Mouse (Mus musculus) spleen, postnatal 4 days (tissue): Measurements from ENCODE around the gene Ptms.

Experiments
- DNase-seq, 2 experiments: peaks; one replicate each; pipeline ENCODE4 v3.0.0; 2022; ENCODE audit warnings: low spot score in 2 of 2

Gene Ptms

DNA sequence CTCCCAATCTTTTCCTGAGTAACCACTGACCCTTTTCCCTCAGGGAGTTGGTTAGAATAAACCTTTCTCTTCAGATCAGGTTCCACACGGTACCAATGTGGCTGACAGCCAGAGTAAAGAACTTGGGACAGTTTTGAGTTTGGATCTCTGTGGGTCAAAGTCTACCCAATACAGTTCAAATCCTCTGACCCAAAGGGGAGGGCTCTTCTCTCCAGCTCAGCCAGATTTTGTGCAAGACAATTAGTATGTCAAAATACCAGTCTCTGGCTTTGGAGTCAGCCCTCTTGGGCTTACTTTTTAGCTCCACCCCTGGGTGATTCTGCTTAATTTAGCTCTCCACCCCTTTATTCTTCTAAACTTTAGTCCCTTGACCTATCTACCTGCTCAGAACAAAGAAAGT, 10.3 kb upstream of the Ptms start:
- DNase-seq: no peak

- no peak for DNase-seq
These were observed 6.0 kb upstream of the Ptms start for GRCm38 (mm10) chr6:124925941-124926340.

DNA sequence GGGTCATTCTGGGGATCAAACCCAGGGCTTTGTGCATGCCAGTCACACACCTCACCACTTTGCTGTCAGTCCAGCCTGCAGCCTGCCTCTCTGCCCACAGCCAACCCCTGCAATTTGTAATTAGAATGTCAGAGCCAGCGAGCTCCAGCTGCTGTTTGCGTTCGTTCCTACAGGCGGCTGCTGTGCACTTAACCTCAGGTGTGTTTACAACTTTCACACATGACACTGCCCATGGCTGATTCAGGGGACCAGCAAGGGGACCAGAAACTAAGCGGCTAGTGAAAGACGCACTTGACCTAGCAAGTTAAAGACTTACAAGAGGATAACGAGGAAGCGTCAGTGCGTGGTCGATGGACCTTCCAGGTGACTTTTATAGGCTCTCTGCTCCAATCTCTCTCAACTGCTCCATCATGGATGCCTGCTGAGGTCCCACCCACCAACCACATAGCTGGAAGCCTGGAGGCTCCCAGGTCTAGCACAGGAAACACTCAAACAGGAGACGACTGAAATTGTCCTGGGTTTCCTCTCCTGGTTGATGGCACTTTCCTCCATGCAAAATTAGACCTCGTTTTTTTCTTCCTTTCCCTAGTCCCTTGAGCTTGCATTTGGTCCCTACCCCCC, 5.4 kb upstream of the Ptms start:
- DNase-seq: no peak

DNA sequence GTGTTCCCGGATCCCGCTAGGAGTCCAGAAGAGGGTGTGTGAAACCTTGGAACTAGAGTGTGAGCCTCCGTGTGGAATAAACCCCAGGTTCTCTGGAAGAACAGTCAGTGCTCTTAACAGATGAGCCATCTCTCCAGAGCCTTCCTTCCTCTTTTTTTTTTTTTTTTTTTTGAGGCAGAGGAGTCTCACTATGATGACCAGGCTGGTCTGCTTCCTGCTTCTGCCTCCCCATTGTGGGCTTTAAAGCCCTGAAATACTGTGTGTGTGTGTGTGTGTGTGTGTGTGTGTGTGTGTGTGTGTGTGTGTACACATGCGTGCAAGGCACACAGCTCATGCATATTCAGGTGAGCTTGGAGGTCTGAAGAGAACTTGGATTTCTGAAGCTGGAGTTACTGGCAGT, 1.6 kb upstream of the Ptms start:
- no peak for DNase-seq

DNA sequence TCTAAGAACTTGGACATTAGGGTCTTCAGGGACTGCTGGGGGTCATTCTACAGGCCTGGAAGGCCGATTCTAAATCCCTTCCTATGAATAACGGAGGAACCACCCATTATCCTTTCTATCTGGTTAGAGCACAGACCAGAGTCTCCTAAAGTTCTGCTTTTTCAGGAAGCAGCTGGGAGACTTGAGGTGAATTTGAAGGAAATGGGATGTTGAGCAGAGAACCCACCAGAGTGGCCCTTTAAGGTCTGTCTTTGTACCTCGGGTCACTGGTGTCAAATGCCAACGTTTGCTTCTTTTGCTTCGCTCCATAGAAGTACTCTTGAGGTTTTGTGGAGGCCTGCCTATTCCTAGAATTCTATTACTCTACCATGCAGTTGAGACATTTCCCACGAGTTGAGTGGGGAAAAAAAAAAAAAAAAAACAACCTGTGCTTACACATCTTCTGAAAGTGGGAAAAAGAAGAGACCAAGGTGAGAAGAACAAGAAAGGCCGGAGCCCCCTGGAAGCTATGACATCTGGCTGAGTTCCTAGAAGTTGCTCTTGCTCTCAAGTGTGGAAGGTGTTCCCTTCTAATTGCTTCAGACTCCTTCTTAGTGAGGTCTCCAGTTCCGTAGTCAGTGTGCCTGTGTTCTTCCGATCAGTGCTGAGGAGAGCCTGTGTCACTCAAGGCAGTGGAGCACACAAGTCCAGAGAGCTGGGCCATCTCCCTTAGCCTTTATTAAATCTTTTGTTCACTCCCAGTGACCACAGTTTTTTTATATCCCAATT, 599 bp upstream of the Ptms start:
- no peak for DNase-seq

DNA sequence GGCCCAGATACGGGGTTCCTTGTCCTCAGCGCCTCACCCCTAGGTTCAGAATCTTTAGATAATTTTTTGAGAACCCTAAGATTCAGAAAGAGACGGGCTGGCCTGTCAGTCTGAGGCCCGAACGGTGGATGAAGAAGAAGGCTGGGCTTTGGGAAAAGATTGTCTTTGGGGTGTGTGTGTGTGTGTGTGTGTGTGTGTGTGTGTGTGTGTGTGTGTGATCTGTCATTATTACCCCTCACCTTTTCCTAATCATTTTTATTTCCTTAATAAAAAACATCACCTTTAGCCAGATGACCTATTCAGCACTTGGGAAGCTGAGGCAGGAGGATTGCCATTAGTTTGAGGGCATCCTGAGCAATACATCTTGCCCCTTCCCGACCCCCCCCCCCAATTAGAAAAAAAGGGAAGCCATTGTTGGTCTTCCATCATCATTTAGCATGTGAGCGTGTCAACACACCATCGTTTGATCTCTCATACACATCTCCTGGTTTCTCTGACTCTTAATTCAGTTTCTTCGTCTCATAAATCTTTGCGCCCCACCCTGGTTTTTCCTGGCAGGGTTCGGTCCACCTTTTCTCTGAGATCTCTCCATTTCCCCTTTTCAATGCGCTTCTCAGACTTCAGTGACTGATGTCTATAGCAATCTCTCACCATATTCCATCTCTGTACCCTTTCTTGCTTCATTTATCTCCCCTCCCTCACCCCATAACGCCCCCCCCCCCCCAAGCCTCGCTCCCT, 844 bp downstream of the Ptms start:
- no peak for DNase-seq

GRCm38 (mm10) chr6:124918331-124918690, 1.6 kb downstream of the Ptms start:
- no peak for DNase-seq

DNA sequence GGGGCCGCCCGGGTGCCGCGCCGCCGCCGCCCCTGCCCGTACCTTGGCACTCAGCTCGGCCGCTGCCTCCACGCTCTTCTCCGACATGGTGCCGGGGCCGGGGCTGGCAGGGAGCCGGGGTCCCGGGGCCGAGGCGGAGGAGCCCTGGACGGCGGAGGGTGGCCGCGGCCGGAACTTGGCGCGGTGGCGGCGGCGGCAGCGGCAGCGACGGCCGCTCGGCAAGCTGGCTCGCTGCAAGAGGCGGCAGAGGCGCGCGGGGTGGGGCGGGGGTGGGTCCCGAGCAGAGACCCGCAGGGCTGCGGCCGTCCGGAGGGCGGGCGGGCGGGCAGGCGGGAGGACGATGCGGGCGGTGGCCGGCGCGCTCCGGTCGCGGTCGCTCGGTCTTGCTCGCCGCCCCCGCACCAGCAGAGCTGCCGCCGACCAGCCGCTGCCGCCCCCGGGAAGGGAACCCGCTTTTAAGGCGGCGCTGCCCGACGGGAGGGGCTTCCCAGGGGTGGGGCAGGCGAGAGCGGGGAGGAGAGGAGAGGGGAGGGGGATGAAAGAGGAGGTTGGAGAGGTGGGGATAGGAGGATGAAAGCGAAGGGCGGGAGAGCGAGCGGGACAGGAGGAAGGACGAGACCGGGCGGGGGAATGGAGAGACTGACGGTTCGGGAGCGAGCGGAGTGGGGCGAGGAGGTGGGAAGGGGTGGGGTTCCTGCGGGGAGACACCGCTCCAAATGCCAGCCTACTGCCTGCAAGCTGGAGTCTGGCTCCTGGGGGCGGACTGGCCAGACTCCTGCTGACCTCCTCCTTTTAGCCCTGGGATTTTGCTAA, 2.2 kb downstream of the Ptms start:
- DNase-seq: peak; percentile 46 to 78

DNA sequence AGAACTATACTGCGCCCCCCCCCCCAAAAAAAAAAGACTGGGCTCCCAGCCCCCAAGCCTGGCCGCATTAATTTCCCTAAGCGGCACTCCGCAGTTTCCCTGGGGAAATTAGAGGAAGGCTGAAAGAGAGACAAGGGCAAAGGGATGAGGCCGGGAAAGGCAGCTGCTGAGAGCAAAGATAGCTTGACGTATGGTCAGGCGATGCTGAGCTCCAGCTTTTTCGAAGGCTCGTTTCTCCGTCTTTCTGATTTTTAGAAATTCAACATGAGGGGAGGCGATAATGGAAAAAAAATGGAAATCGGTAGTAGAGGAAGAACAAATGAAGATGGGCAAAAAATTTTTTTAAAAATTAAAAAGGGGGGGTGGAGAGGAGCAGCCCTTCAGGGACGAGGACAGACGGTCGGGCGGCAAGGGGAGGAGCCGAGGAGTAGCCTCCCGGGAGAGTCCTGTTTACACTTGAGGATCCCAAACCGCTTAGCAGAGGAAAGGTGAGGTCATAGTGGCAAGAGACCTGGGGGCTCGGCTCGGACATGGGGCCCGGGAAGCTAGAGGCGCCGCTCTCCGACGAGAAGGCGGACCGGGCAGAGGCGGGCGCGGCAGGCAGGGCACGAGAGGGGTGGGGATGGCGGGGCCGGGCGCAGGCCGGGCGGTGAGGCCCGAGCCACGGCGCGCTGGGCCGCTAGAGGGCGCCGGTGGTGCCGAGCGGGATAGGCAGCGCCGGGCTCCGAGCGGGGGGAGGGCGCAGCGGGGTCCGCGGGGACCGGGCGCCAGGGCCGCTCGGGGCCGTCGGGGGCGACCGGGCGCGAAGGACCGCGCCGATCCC, 3.0 kb downstream of the Ptms start:
- peak; percentile 86 to 97 for DNase-seq

DNA sequence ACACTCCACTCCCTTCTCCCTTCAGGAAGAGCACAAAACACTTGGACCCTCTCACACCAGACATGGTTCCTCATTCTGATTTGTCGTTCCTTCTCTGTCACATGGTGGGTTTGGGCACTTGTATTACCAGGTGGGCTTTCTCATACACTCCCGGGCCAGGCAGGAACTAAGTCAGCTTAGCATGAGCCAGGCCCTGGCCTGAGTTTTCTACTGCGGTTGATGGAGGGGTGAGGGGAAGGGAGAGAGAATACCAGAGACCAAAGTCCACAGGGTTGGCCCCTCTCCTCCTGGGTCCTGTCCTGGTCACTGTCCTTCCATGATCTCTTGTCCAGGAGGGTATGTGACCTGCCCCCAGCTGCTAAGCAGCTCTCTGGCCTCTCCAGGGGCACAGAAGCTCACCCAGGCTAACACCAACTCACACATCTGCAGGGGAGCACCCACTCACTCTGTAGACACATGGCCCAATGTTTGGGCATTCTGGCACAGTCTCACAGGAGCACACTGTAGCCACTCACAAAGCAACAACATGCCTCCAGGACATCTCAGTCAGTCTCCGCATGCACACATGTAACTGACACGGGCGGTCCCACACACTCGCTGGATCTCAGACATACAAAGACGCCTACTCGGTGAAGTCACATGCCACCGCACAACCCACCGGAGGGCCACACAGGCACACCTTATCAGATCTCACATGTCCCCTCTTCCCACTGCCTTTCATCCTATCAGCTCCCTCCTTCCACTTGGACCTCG, 3.8 kb downstream of the Ptms start:
- DNase-seq: no peak

DNA sequence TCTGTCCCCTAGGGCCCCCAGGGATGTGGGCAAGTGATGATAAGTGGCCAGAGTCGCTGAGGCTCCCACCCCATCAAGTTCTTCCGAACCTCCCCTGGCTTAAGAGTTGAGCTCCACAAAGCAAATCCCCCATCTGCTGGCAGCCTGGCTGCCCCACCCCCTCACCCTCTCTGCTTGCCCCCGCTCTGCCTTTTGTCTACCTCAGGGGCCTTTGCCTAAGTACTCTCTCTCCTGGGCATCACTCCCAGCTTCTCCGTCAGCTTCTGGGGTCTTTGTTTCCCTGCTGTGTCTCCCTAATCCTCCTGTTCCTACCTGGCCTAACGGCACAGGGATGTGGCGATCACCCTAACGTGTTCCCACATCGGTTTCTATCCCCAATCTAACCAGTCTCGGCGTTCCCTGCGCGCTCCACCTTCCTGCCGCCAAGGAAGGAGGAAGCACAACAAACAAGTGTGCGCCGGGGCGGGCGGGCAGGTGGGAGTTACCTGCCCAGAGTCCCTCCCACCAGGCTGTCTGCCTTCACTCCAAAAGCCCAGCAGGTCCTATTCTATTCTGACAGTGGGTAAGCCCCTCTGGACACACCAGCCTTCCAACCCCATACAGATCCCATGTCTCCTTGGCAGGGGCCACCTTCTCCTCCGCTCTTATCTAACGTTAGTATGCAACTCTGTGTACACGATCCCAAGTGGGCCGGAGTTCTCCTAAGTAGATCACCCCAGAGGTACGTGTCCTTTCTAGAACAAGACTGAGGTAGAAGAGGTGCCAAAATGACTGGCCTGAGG, 4.6 kb downstream of the Ptms start:
- no peak for DNase-seq

DNA sequence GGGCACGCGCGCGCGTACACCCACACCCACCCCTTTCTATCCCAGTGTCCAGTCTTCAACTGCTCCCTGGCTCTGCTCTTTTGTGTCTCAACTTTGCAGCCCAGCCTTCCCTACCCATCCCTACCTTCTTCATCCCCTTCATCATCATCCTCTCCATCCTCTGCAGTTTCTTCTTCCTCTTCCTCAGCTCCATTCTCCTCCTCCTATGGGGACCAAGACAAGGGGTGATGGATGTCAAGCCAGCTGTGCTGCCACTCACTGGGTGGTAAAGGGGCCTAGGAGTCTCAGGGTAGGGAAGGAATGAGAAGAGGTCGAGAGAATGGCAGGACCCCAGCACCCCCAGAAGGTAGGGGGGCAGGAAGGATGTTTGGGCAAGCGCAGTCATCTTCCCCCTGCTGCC, 5.4 kb downstream of the Ptms start:
- DNase-seq: no peak

DNA sequence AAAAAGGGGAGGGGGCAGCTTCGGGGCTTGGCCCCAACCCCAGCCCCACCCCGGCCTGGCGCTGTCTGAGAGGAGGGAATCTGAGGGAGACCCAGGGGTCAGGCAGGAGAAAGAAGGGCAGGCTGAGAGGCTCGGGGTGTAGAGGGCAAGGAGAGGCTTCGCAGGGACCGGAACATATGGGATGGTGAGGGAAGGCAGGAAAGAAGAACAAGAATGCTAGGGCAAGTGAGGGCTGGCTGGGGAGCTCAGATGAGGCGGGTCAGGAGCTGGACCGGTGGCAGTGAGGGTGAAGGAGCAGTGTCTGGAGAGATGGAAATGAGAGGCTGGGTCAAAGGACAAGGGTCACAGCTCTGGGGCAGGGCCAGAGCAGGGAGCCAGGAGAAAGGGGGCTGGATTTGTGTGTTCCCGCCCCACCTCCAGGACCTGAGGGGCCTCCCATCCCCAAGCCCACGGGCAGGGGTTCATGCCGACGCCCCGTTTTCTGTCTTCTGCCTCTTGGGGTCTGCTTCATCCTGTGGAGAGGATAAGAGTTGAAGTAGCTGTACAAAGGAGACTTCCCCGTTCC, 6.1 kb downstream of the Ptms start:
- no peak for DNase-seq

DNA sequence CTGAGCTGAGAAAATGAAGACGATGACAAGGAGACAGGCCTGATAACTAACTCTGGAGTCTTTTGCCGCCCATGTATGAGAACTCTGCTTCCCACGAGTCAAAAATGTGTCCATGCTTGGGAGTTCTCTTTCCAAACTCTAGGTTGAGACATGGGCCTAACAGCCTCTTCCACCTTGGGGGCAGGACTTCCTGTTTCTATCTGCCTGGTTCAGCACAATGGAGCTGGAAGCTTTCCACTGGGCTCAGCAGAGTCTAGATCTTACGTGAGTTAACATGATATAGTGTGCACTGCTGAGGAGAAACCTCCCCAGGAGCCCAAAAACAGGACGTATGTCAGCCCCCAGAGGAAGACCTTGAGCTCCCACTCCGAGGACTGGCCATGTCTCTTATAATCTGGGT, 6.7 kb downstream of the Ptms start:
- DNase-seq: no peak

- no peak for DNase-seq
These were observed 8.2 kb downstream of the Ptms start, which contains the start of gene Lag3 for GRCm38 (mm10) chr6:124911533-124912218. Lag3 (minus strand) TSS chr6:124911705.

DNA sequence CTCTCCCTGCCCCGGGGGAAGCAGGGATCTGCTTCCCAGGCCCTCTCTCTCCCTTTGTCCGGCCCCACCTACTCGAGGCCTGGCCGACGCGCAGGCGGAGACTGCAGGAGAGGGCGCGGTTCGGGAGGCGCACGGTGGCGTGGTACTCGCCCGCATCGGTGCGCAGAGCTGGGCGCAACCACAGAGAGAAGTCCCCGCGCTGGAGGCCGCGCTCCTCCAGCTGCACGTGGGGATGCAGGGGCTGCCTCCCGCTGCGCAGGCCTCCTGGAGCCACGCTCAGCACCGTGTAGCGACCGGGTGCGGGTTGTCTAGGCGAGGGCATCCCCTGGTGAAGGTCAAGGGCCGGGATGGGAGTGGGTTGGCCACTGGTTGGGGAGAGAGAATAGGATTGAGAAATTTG, 9.9 kb downstream of the Ptms start:
- DNase-seq: no peak

DNA sequence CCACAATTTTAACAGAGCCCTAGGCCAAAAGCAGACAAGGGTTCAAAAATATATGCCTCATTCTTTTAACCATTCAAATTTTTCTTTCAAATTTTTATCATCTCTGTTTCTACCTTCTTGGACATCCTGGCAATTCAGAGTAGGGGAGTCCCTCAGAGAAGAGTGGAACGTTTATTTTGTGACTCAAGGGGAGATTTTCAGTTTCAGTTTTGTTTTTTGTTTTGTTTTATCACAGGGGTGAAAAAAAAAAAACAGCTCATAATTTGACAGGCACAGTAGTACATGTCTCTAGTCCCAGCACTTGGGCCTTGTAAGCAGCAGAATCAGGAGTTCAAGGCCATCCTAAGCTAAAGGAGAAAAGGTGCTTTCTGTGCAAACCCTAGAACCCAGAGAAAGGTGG, 12.1 kb downstream of the Ptms start:
- no peak for DNase-seq

DNA sequence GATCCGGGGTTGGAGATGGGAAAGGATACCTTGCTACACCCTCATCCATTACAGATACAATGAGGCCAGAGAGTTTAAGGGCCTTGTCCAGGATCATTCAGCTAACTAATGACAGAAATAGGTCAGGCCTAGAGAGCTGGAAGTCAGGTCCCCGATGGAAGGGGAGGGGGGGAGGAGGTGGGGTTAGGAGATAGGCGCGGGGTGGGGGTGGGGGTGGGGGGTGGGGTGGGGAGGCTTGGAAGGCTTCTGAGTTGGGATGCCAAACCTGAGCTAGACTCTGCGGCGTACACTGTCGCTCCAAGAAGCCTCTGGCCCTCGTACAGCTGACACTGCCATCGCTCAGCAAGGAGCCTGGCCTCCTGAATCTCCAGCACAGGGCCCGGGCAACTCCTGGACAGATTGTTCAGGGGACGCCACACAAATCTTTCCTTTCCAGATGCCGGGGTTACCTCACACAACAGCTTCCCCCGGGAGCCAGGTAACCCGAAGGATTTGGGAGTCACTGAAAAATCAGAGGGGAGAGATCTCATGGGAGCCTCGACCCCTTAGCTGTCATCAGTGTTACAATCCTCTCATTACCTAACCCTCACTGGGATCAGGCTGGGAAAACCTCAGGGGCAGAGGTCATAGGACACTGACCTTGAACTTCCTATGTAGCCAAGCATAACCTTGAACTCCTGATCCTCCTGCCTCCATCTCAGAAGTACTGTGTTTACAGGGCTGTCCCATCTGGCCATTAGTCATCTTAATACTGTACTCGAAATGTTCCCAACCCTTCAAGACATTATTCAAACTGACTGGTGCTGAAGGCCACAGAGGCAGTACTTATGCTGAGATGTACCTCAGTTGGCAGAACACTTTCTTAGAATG, 14.7 kb downstream of the Ptms start:
- no peak for DNase-seq
